Mouse (Mus musculus): ENCODE measurements around the gene Rgs6. TPM values are rescaled to one million over a fixed set of nuclear protein-coding genes. Genes with fewer than 3 reads are reported as not detected.

Gene Rgs6
- total RNA-seq (2012; rRNA removed): not detected in 2 replicates
- total RNA-seq (2014; rRNA removed): not detected in 2 replicates
- polyA plus RNA-seq (2012; ENCODE audit: insufficient read length, low read depth): not detected in 2 replicates

- DNase-seq (ENCODE audit: extremely low read depth): no peak
- dilution Hi-C loops (cut with MboI; ENCODE audit: extremely low pct_ligation_motif_present, extremely low pct_unique_long_range_greater_than_20kb, low sequenced_read_pairs): no loop called here
- no peaks in the 10 kb centered on the region for H3K36me3 ChIP-seq (replicated peaks in 1 of 2; ENCODE audit: control insufficient read depth in 1 of 2, insufficient read depth in 1 of 2, low read length in 1 of 2)
- peaks cover 0 to 18% of the 10 kb centered on the region in 2 experiments; a peak in 2 of 4 replicates for H3K4me1 ChIP-seq (ENCODE audit: control insufficient read depth in 1 of 2, insufficient read depth in 2 of 2)
- no peak within 1 kb of the TSS for H3K4me3 ChIP-seq (replicated peaks in 1 of 3; ENCODE audit: low read depth in 2 of 3, low read length in 2 of 3, poor library complexity in 1 of 3)
- no peak for TF ChIP-seq RCOR1 (conservative IDR thresholded peaks at IDR 0.05; ENCODE audit: low read depth, low read length)
- TF ChIP-seq ZMIZ1 (IDR thresholded peaks at IDR 0.05; ENCODE audit: low read depth, low read length): no peak
- no peak for TF ChIP-seq JUN (IDR thresholded peaks at IDR 0.05; ENCODE audit: insufficient read depth, low read depth, low read length)
- no peak for TF ChIP-seq MAZ (IDR thresholded peaks at IDR 0.05; ENCODE audit: low read depth, low read length)
- no peak for TF ChIP-seq EP300 (IDR thresholded peaks at IDR 0.05; ENCODE audit: low read length)
- no peaks in the 10 kb centered on the region for H3K9me3 ChIP-seq (replicated peaks; ENCODE audit: low read length)
- in situ Hi-C loops (cut with MboI; ENCODE audit: low pct_ligation_motif_present, low pct_unique_long_range_greater_than_20kb, low sequenced_read_pairs): no loop called here
- no peak within 1 kb of the TSS for H3K27ac ChIP-seq (ENCODE audit: insufficient read depth, low read depth)
- H3K79me2 ChIP-seq (replicated peaks; ENCODE audit: control insufficient read depth, extremely low read depth, insufficient read depth, poor library complexity, severe bottlenecking): no peaks in the 10 kb centered on the region
- H3K9ac ChIP-seq (ENCODE audit: insufficient read depth, low read depth): no peak within 1 kb of the TSS
- no peak within 1 kb of the TSS for H3K4me2 ChIP-seq (ENCODE audit: insufficient read depth, low read depth, poor library complexity, severe bottlenecking)
- H3K27me3 ChIP-seq (replicated peaks): no peaks in the 10 kb centered on the region
These were observed at the start of gene Rgs6 for GRCm38 (mm10) chr12:82588017-82588416. Gene Rgs6 (plus strand): TSS chr12:82588292.

- in situ Hi-C loops (cut with MboI; ENCODE audit: low pct_ligation_motif_present, low pct_unique_long_range_greater_than_20kb, low sequenced_read_pairs) (no loop called here), dilution Hi-C loops (cut with MboI; ENCODE audit: extremely low pct_ligation_motif_present, extremely low pct_unique_long_range_greater_than_20kb, low sequenced_read_pairs) (no loop called here)
- H3K9me3 ChIP-seq (replicated peaks; ENCODE audit: low read length): peaks cover 7% of the 10 kb centered on the region
- no peaks in the 10 kb centered on the region for H3K36me3 ChIP-seq (replicated peaks in 1 of 2; ENCODE audit: control insufficient read depth in 1 of 2, insufficient read depth in 1 of 2, low read length in 1 of 2)
- no peak overlapping the region for H3K4me2 ChIP-seq (ENCODE audit: insufficient read depth, low read depth, poor library complexity, severe bottlenecking)
- DNase-seq (ENCODE audit: extremely low read depth): no peak
- no peak for TF ChIP-seq SIN3A (IDR thresholded peaks at IDR 0.05; ENCODE audit: low read length)
- no peak for TF ChIP-seq USF1 (IDR thresholded peaks at IDR 0.05; ENCODE audit: low read depth, low read length)
- H3K27me3 ChIP-seq (replicated peaks): no peaks in the 10 kb centered on the region
- no peak overlapping the region for H3K4me3 ChIP-seq (replicated peaks in 1 of 3; ENCODE audit: low read depth in 2 of 3, low read length in 2 of 3, poor library complexity in 1 of 3)
- H3K79me2 ChIP-seq (replicated peaks; ENCODE audit: control insufficient read depth, extremely low read depth, insufficient read depth, poor library complexity, severe bottlenecking): no peaks in the 10 kb centered on the region
- no peak overlapping the region for H3K27ac ChIP-seq (ENCODE audit: insufficient read depth, low read depth)
- H3K9ac ChIP-seq (ENCODE audit: insufficient read depth, low read depth): no peak overlapping the region
- peaks cover 0 to 7% of the 10 kb centered on the region in 2 experiments; a peak in 1 of 4 replicates for H3K4me1 ChIP-seq (ENCODE audit: control insufficient read depth in 1 of 2, insufficient read depth in 2 of 2)
These were observed 41.0 kb upstream of the Rgs6 start for GRCm38 (mm10) chr12:82547127-82547526.

GRCm38 (mm10) chr12:82549228-82549627 is 38.9 kb upstream of the Rgs6 start:
- Histone ChIP-seq H3K79me2 (replicated peaks; ENCODE audit: control insufficient read depth, extremely low read depth, insufficient read depth, poor library complexity, severe bottlenecking) (no peaks in the 10 kb centered on the region), H3K27ac (ENCODE audit: insufficient read depth, low read depth) (no peak overlapping the region), H3K9me3 (replicated peaks; ENCODE audit: low read length) (peaks cover 7% of the 10 kb centered on the region), H3K27me3 (replicated peaks) (no peaks in the 10 kb centered on the region), H3K4me1 (ENCODE audit: control insufficient read depth in 1 of 2, insufficient read depth in 2 of 2) (0 out of 4 replicates have a peak, but pooled peaks cover 0 to 2% of the 10 kb centered on the region in 2 experiments), H3K36me3 (replicated peaks in 1 of 2; ENCODE audit: control insufficient read depth in 1 of 2, insufficient read depth in 1 of 2, low read length in 1 of 2) (no peaks in the 10 kb centered on the region), H3K9ac (ENCODE audit: insufficient read depth, low read depth) (no peak overlapping the region), H3K4me2 (ENCODE audit: insufficient read depth, low read depth, poor library complexity, severe bottlenecking) (no peak overlapping the region), H3K4me3 (replicated peaks in 1 of 3; ENCODE audit: low read depth in 2 of 3, low read length in 2 of 3, poor library complexity in 1 of 3) (no peak overlapping the region)
- DNase-seq (ENCODE audit: extremely low read depth): no peak
- in situ Hi-C loops (cut with MboI; ENCODE audit: low pct_ligation_motif_present, low pct_unique_long_range_greater_than_20kb, low sequenced_read_pairs) (no loop called here), dilution Hi-C loops (cut with MboI; ENCODE audit: extremely low pct_ligation_motif_present, extremely low pct_unique_long_range_greater_than_20kb, low sequenced_read_pairs) (no loop called here)
- TF ChIP-seq MAFK (IDR thresholded peaks at IDR 0.05; ENCODE audit: insufficient replicate concordance, low read length) (no peak), JUND (conservative IDR thresholded peaks at IDR 0.05; ENCODE audit: low read depth, low read length) (no peak), ZC3H11A (IDR thresholded peaks at IDR 0.05; ENCODE audit: low read depth, low read length) (no peak), KAT2A (IDR thresholded peaks at IDR 0.05; ENCODE audit: insufficient replicate concordance, low read length) (no peak), POLR2AphosphoS2 (IDR thresholded peaks at IDR 0.05; ENCODE audit: low read depth, low read length) (no peak), ZNF384 (IDR thresholded peaks at IDR 0.05; ENCODE audit: low read depth, low read length) (no peak), RCOR1 (conservative IDR thresholded peaks at IDR 0.05; ENCODE audit: low read depth, low read length) (no peak), MAZ (IDR thresholded peaks at IDR 0.05; ENCODE audit: low read depth, low read length) (no peak), CTCF (conservative IDR thresholded peaks at IDR 0.05 in 1 of 2, IDR thresholded peaks at IDR 0.05 in 1 of 2; ENCODE audit: low read depth in 2 of 2, low read length in 2 of 2) (no peak), UBTF (IDR thresholded peaks at IDR 0.05; ENCODE audit: low read depth, low read length) (no peak), SMC3 (IDR thresholded peaks at IDR 0.05; ENCODE audit: low read depth, low read length) (no peak), ELF1 (IDR thresholded peaks at IDR 0.05; ENCODE audit: low read depth, low read length) (no peak), USF1 (IDR thresholded peaks at IDR 0.05; ENCODE audit: low read depth, low read length) (no peak), BHLHE40 (IDR thresholded peaks at IDR 0.05; ENCODE audit: low read depth, low read length) (no peak), MEF2A (IDR thresholded peaks at IDR 0.05; ENCODE audit: borderline replicate concordance, low read depth, low read length) (no peak), PAX5 (IDR thresholded peaks at IDR 0.05; ENCODE audit: low read length) (no peak), POLR2A (IDR thresholded peaks at IDR 0.05; ENCODE audit: low read depth, low read length) (no peak), CHD2 (IDR thresholded peaks at IDR 0.05; ENCODE audit: low read length) (no peak), HCFC1 (IDR thresholded peaks at IDR 0.05; ENCODE audit: low read depth, low read length) (no peak), TCF12 (IDR thresholded peaks at IDR 0.05; ENCODE audit: low read depth, low read length) (no peak)
